Mouse (Mus musculus) frontal cortex, adult (tissue): Measurements from ENCODE around the gene Usp39.
A peak's percentile ranks its signal among the peaks of the same experiment; 100 is the strongest.

Source experiments
- ATAC-seq: cut with Nextera tagmentation; 2 replicates; pipeline ENCODE4 v1.9.2; 2017; ENCODE audit warnings: mild to moderate bottlenecking, moderate library complexity, mixed read lengths; ENCODE audit not compliant: low TSS enrichment

The Usp39 gene

GRCm38 (mm10) chr6:72302349-72302925 is 42.5 kb downstream of the Usp39 start:
- no peak for ATAC-seq

DNA sequence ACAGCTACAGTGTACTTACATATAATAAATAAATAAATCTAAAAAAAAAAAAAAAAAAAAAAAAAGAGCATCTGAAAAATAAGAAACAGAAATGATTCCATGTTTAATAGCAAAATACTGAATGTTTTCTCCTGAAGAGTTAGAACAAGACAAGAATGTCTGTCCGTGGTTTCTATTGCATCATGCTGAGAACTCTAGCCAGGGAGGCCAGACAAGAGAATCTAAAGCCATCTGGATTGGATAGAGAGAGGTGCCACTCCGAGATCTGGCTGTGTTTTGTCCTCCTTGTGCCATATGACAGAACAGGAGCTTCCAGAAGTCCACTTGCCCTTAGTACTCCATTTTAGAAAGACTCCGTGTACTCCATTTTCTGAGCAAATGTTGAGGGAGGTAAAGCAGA is 47.2 kb downstream of the Usp39 start:
- ATAC-seq, result no peak

DNA sequence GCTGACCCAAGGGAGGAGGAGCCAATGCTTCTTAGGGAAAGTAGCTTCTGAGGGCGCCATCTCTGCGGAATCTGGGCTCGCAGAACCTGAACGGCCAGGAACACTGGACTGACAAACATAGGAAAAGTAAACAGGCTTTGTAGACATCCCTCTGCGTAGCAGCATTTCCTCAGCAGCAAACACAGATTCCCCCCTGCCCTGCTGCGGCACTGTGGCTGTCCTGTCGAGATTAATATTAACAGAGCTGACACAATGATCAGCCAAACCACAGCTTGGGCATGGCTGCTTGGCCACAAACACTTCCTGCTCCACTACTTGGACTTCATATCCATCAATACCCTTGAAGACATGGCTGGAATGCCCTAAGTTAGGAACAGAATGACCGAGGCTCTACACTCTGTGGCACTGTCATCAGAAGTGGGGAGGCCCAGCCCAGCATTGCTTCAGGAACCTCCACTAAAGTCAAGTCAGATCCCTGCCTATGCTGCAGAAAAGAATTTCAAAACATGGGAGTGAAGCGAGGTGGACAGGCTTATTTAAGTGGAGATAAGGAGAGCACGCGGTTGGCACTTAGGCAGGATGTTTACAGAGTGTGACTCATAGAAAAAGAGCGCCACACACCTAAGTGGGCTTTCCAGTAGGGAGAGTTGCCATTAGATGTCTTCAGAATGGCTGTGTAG is 51.9 kb downstream of the Usp39 start:
- no peak for ATAC-seq

GRCm38 (mm10) chr6:72289484-72289883 is 55.5 kb downstream of the Usp39 start:
- ATAC-seq, result no peak

GRCm38 (mm10) chr6:72283914-72284313 is 61.1 kb downstream of the Usp39 start:
- no peak for ATAC-seq

DNA sequence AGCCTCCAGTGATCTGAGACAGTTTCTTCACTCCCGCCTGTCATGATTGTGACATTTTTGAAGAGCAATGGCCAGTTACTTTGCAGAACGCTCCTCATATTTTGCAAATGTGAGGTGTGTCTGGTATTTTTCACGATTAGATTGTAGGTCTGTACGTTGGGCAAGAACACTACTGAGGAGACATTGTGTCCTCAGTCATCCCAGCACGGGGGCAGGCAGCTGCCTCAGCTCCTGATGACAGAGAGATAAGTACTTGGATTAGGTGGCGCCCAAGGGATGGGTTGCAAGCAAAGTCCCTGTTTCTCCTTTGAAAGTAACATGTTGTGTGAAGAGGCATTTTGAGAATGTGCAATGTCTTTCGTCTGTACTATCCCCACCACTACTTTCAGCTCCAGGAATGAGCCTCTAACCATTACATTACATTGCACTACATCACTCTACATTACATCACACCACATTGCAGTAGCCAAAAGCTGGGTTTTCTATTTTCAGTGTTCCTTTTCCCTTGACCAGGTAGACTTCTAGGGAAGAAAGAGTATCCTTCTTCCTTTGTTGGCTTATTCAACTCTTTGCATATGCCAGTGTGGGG is 64.5 kb downstream of the Usp39 start:
- no peak for ATAC-seq

GRCm38 (mm10) chr6:72279505-72279904 is 65.5 kb downstream of the Usp39 start:
- ATAC-seq, result no peak

- no peak for ATAC-seq
These were observed 66.1 kb downstream of the Usp39 start for GRCm38 (mm10) chr6:72278835-72279234.

- no peak for ATAC-seq
These were observed 67.3 kb downstream of the Usp39 start for GRCm38 (mm10) chr6:72277508-72278166.

DNA sequence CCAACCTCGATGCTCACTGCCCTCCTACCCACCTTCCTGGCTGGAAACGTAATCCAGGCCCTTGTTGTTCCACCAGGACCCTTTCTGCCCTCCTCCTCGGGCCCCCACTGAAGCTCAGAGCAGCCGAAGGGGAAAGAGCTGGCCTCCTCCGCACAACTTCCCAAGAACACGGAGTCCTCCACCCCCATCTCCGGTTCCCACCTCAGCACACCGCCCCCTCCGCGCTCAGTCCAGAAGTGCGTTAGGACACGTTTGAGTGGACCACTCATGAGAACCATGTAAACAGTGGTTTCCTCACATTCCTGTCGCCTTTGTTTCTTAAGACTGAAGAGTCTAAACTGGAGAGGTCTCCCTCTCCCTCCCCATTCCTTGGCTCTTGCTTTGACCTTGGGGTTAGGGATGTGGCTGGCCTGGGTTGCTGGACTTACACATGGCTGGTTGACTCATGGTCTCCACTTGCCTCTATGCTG is 68.0 kb downstream of the Usp39 start:
- no peak for ATAC-seq

DNA sequence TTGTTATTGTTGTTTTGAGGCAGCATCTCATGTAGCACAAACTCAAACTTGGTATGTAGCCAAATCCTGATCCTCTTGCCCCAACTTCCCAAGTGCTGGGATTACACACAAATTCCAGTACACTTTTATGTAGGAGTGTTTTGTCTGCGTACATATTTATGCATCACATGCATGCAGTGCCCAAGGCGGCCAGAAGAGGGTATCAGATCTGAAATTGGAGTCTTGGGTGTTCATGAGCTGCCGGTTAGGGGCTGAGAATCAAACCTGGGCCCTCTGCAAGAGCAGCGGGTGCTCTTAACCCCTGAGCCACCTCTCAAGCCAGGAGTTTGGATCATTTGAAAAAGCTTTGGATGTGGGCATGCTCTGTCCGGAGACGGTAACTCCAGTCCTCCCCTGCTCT is 68.8 kb downstream of the Usp39 start:
- no peak for ATAC-seq

DNA sequence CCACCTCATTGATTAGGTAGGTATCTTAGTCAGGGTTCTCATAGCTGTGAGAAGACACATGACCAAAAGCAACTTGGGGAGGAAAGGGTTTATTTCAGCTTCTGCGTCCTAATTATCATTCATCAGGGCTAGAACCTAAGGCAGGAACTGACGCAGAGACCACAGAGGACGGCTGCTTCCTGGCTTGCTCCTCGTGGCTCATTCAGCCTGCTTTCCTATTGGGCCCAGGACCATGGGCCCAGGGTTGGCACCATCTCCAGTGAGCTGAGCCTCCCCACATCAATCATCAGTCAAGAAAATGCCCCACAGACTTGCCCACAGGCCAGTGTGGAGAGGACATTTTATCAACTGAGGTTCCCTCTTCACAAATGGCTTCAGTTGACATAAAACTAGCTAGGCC is 69.5 kb downstream of the Usp39 start:
- ATAC-seq, result no peak

DNA sequence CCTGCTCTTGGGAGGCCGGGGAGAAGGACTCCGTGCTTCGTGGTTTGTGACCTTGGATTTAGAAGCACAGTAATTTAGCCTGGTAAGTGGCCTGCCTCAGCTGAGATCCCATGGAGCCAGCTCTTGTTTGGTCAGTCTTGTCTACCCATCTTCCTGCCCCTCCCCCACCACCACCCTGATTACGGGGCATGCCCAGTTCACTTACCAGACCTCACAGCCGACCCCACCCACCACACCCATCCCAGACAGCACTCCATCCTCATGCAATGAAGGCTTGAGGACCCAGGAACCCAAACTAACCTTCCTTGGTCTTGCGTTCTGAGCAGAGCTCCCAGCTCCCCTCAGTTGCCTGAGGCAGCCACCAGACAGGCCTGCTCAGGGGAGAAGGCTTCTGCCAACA is 71.8 kb downstream of the Usp39 start:
- no peak for ATAC-seq

DNA sequence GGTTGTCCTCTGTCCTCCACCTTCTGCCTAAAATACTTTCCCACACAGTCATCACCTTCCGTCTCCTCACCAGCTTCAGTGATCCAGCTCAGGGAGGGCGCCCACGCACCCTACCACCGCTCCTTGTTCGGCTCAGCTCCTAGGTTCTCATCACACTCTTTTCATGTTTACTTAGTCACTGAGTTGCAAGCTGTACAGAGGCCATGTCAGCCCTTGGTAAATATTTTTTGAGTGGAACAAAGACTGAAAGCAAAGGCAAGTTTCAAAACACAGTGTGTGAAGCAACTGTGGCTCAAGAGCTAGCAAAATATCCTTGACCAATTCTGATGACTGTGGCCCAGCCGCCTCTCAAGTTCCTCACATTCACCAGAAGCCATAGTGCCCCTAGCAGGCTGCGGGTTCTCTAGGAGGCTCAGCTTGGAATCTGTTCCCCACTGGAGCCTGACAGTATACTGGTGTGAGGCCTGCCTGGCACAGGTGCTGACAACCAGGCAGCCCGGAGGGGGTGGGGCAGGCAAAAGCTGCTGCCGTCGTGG is 72.8 kb downstream of the Usp39 start:
- peak; percentile 45; the same call in 1 of the 2 replicates for ATAC-seq

GRCm38 (mm10) chr6:72270952-72271519 is 73.9 kb downstream of the Usp39 start:
- peak; percentile 89 for ATAC-seq

GRCm38 (mm10) chr6:72270258-72270657 is 74.7 kb downstream of the Usp39 start:
- no peak for ATAC-seq
